Mouse (Mus musculus) layer of hippocampus, adult 2 months (tissue): ENCODE data around the gene Ssr4. TPM values are rescaled to one million over a fixed set of nuclear protein-coding genes. Genes with fewer than 3 reads are reported as not detected.

Source experiments
- DNase-seq, 2 experiments: peaks; one replicate each; pipeline ENCODE4 v3.0.0; 2022; ENCODE audit warnings: low spot score in 2 of 2
- H3K27ac ChIP-seq: fragments of 200-600 bp; 2 replicates; pipeline ENCODE4 v1.8.1; 2022
- H3K4me3 ChIP-seq: fragments of 200-600 bp; 2 replicates; pipeline ENCODE4 v1.8.1; 2022; ENCODE audit warnings: mild to moderate bottlenecking
- CTCF ChIP-seq: fragments of 200-600 bp; conservative IDR thresholded peaks from 2 replicates; pipeline ENCODE4 v1.8.1; 2022; ENCODE audit warnings: antibody characterized with exemption, mild to moderate bottlenecking, moderate library complexity
- total RNA-seq, 2 experiments: library from RNA; stranded (reverse); gene quantifications; 2 replicates each; pipeline ENCODE4 v1.2.3; 2021

The Ssr4 gene
- total RNA-seq, 2 experiments from 2014 or later: 89.1 to 94.1 TPM

- peak within 1 kb of the TSS; percentile 94 for H3K27ac ChIP-seq
- peak; percentile 41 to 64 for DNase-seq
- H3K4me3 ChIP-seq: peak within 1 kb of the TSS; percentile 65
- TF ChIP-seq CTCF: no peak
Observed at GRCm38 (mm10) chrX:73824185-73825151, 37.6 kb downstream of the Ssr4 start, which contains the start of gene Pdzd4. Gene Pdzd4 (minus strand): TSS chrX:73824969.

- Histone ChIP-seq H3K4me3 (no peak overlapping the region), H3K27ac (no peak overlapping the region)
- no peak for DNase-seq
- no peak for TF ChIP-seq CTCF
Observed at GRCm38 (mm10) chrX:73835731-73836130, 48.9 kb downstream of the Ssr4 start.

- Histone ChIP-seq H3K4me3 (no peak overlapping the region), H3K27ac (no peak overlapping the region)
- DNase-seq: no peak
- TF ChIP-seq CTCF: no peak
Observed at GRCm38 (mm10) chrX:73836691-73837090, 49.9 kb downstream of the Ssr4 start.

Other genes with a start within 250 kb of the Ssr4 start
- gene Dusp9, start 147.6 kb upstream of the Ssr4 start, total RNA-seq: under 1 TPM; 0.20 to 0.25 TPM
- 100 to 1,000 TPM; 113 to 125 TPM for gene Pnck, start 126.9 kb upstream of the Ssr4 start, total RNA-seq
- 10 to 100 TPM; 95.0 to 95.5 TPM for gene Slc6a8, start 113.9 kb upstream of the Ssr4 start, total RNA-seq
- gene Bcap31, start 70.9 kb upstream of the Ssr4 start, total RNA-seq: 10 to 100 TPM; 72.3 to 77.8 TPM
- gene Abcd1, start 70.4 kb upstream of the Ssr4 start, total RNA-seq: 10 to 100 TPM; 11.2 to 11.8 TPM
- gene Plxnb3, start 29.9 kb upstream of the Ssr4 start, total RNA-seq: 10 to 100 TPM; 11.2 to 12.1 TPM
- gene Srpk3, start 12.6 kb upstream of the Ssr4 start, total RNA-seq: 1 to 10 TPM; 3.9 to 4.3 TPM
- 100 to 1,000 TPM; 207 to 209 TPM for gene Idh3g, start 131 bp upstream of the Ssr4 start, total RNA-seq
- gene Pdzd4, start 37.9 kb downstream of the Ssr4 start, total RNA-seq: 100 to 1,000 TPM in 1 of 2 experiments, 10 to 100 TPM in 1; 93.3 to 107 TPM
- not detected for gene Avpr2, start 105.1 kb downstream of the Ssr4 start, total RNA-seq
- gene L1cam, start 109.1 kb downstream of the Ssr4 start, total RNA-seq: 100 to 1,000 TPM; 118 to 139 TPM
- 1 to 10 TPM; 5.3 to 7.2 TPM for gene Arhgap4, start 134.8 kb downstream of the Ssr4 start, total RNA-seq
- 10 to 100 TPM; 68.0 to 72.0 TPM for gene Naa10, start 134.9 kb downstream of the Ssr4 start, total RNA-seq
- 1 to 10 TPM; 4.5 to 6.2 TPM for gene Renbp, start 143.8 kb downstream of the Ssr4 start, total RNA-seq
- gene Hcfc1, start 179.3 kb downstream of the Ssr4 start, total RNA-seq: 10 to 100 TPM; 76.4 to 79.2 TPM
- 10 to 100 TPM; 59.3 to 62.6 TPM for gene Irak1, start 236.9 kb downstream of the Ssr4 start, total RNA-seq